Mouse (Mus musculus): ENCODE results near the gene Proser1.

DNA sequence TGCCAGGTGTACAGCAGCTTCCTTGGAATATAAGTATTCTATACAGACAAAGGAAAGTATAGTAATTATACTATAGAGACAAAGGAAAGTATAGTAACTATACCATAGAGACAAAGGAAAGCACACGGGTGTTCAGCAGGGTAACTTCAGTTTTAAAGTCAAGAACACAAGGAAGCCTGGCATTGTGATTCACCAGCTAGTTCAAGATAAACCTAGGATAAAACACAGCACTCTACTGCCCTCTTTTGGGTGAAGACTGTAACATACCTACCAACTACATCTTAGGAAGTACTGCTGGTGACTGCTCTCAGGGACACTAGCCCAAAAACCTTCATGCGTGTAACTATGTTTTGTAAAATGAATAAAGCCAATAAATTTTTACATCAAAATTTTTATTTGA lies 15.3 kb upstream of the Proser1 start:
- TF ChIP-seq CTCF (conservative IDR thresholded peaks at IDR 0.05; ENCODE audit: low read length) (peak; percentile 49), POU5F1 (IDR thresholded peaks at IDR 0.05; ENCODE audit: borderline replicate concordance, low read length) (no peak)

Data from E14TG2a.4 (cell line).